19 mouse cellular contexts compared by ENCODE assay signal in the genomic region with DNA sequence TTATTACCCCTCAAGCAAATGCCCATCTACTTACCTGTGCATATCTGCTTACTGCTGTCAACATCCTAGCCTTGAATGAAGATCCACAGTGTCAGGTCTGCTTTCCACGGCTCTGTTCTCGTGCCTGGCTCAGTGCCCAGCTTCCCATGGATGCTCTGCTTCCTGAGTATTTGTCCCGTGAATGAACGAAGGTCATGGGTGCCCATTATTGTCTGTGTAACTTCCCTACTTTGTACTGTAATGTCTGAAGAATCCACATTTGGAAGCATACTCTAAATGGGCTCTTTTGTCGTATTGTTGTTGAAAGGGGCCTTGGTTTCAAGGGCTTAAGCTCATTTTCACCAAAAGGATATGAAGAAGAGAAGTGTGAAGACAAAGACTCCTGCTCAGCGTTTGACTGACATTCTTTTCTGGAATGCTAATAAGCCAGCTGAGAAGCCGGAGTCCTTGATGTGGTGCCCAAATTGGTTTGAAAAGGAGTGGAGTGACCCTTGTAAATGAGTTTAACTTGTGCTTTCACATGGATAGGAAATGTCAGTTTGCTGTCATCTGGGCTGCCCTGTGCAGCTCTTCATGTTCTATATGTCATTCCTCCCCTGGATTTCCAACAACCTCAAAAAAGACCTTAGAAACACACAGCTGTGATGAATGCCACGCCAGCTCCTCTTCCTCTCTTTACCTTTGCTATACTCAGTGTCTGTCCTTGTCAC.
DNase-seq lines count a peak whose midpoint lies in the region; ATAC-seq lines count a peak whose summit lies in the region.
"Had no signal": no experiment of that assay in that cellular context is flagged by ENCODE, and none has a peak within 500 bp of the region (broad histone marks: within the 10 kb centered on the region; RNA-seq: fewer than 3 reads in every experiment).

No protein-coding gene starts in this region.

- H3K4me3 ChIP-seq in forebrain, embryonic 11.5 days (ENCODE audit: low read depth, low read length) = no peak overlapping the region
- H3K4me3 ChIP-seq in forebrain, embryonic 15.5 days = no peak overlapping the region
- H3K4me3 ChIP-seq in hindbrain, embryonic 15.5 days = no peak overlapping the region
- H3K4me3 ChIP-seq: heart, adult 2 months; heart, embryonic 15.5 days; megakaryocyte, embryonic 14.5 days; stomach, embryonic 15.5 days had no signal

- H3K4me2 ChIP-seq in forebrain, embryonic 11.5 days (ENCODE audit: low read depth, low read length, severe bottlenecking) = no peak overlapping the region
- no peak overlapping the region for H3K4me2 ChIP-seq in forebrain, embryonic 15.5 days (replicated peaks)
- no peak overlapping the region for H3K4me2 ChIP-seq in hindbrain, embryonic 15.5 days
- H3K4me2 ChIP-seq: heart, embryonic 15.5 days; stomach, embryonic 15.5 days had no signal

- no peaks in the 10 kb centered on the region for H3K27me3 ChIP-seq in forebrain, embryonic 11.5 days (ENCODE audit: control insufficient read depth, insufficient read depth, low read length)
- no peaks in the 10 kb centered on the region for H3K27me3 ChIP-seq in forebrain, embryonic 15.5 days
- no peaks in the 10 kb centered on the region for H3K27me3 ChIP-seq in hindbrain, embryonic 15.5 days
- H3K27me3 ChIP-seq: heart, embryonic 15.5 days; megakaryocyte, embryonic 14.5 days; Patski; stomach, embryonic 15.5 days had no signal

- no peak overlapping the region for H3K27ac ChIP-seq in forebrain, embryonic 11.5 days (ENCODE audit: low read depth, low read length)
- no peak overlapping the region for H3K27ac ChIP-seq in forebrain, embryonic 15.5 days (replicated peaks)
- no peak overlapping the region for H3K27ac ChIP-seq in hindbrain, embryonic 15.5 days (replicated peaks)
- H3K27ac ChIP-seq: heart, adult 2 months; heart, embryonic 15.5 days; stomach, embryonic 15.5 days had no signal

- no peak for DNase-seq in forebrain, embryonic 11.5 days (ENCODE audit: low spot score)
- peak; percentile 6 for DNase-seq in retina, postnatal 1 day
- DNase-seq in retina, embryonic 14.5 days (ENCODE audit: low spot score) = no peak
- no peak for DNase-seq in heart, adult 11 months
- no peak for DNase-seq in heart, postnatal 36 days
- DNase-seq in natural killer cell, adult 2 months (ENCODE audit: low spot score in 2 of 2) = no peak
- DNase-seq: B cell, adult 2 months; cerebellum, postnatal 36 days; heart, adult 2 months; kidney, adult 2 months; kidney, postnatal 36 days; lung, postnatal 10 days; spleen, adult 18-20 months had no signal

- intact Hi-C loops in heart, postnatal 36 days (cut with DNase I) = no loop called here

- ATAC-seq in forebrain, embryonic 11.5 days (replicated peaks; ENCODE audit: low FRiP score) = peak; percentile 16
- ATAC-seq in forebrain, embryonic 15.5 days (replicated peaks) = no peak
- peak; percentile 27; the same call in 1 of the 2 replicates for ATAC-seq in hindbrain, embryonic 15.5 days (ENCODE audit: low FRiP score, low read depth)
- ATAC-seq: Patski had no signal

- H3K4me1 ChIP-seq in forebrain, embryonic 11.5 days (replicated peaks; ENCODE audit: control insufficient read depth, insufficient read depth, low read length) = no peaks in the 10 kb centered on the region; the same call in 1 of the 2 replicates
- H3K4me1 ChIP-seq in forebrain, embryonic 15.5 days = peaks cover 6% of the 10 kb centered on the region
- H3K4me1 ChIP-seq in hindbrain, embryonic 15.5 days (replicated peaks) = 0 out of 2 replicates have a peak, but pooled peaks cover 3% of the 10 kb centered on the region
- H3K4me1 ChIP-seq: heart, embryonic 15.5 days; megakaryocyte, embryonic 14.5 days; stomach, embryonic 15.5 days had no signal

- H3K36me3 ChIP-seq in forebrain, embryonic 11.5 days (ENCODE audit: control insufficient read depth, insufficient read depth, low read length) = no peaks in the 10 kb centered on the region
- H3K36me3 ChIP-seq in forebrain, embryonic 15.5 days = no peaks in the 10 kb centered on the region
- no peaks in the 10 kb centered on the region for H3K36me3 ChIP-seq in hindbrain, embryonic 15.5 days
- H3K36me3 ChIP-seq: heart, embryonic 15.5 days; stomach, embryonic 15.5 days had no signal

- H3K9me3 ChIP-seq in forebrain, embryonic 11.5 days (ENCODE audit: control insufficient read depth, low read length) = no peaks in the 10 kb centered on the region
- H3K9me3 ChIP-seq in forebrain, embryonic 15.5 days = no peaks in the 10 kb centered on the region
- no peaks in the 10 kb centered on the region for H3K9me3 ChIP-seq in hindbrain, embryonic 15.5 days
- H3K9me3 ChIP-seq: heart, embryonic 15.5 days; stomach, embryonic 15.5 days had no signal

- 20% methylated on average over 8 of the region's 8 CpGs for WGBS in forebrain, embryonic 11.5 days
- WGBS in forebrain, embryonic 15.5 days = 9% methylated on average over 8 of the region's 8 CpGs
- WGBS in hindbrain, embryonic 15.5 days = 23% methylated on average over 8 of the region's 8 CpGs

- H3K9ac ChIP-seq in forebrain, embryonic 11.5 days (ENCODE audit: low read length) = no peak overlapping the region
- no peak overlapping the region for H3K9ac ChIP-seq in forebrain, embryonic 15.5 days (replicated peaks)
- H3K9ac ChIP-seq in hindbrain, embryonic 15.5 days = no peak overlapping the region
- H3K9ac ChIP-seq: heart, embryonic 15.5 days; stomach, embryonic 15.5 days had no signal
